Mouse (Mus musculus) naive thymus-derived CD4-positive, alpha-beta T cell, adult 2 months (primary cell): ENCODE measurements around the gene Cfl2.

ENCODE experiments used
- DNase-seq: peaks from one replicate; pipeline ENCODE4 v3.0.0-alpha.2; 2011; ENCODE audit warnings: low read depth

The Cfl2 gene

GRCm38 (mm10) chr12:54830574-54830973, 32.1 kb downstream of the Cfl2 start:
- peak; percentile 87 for DNase-seq

- DNase-seq, result no peak
Measured at GRCm38 (mm10) chr12:54829876-54830275, 32.8 kb downstream of the Cfl2 start.

- no peak for DNase-seq
Measured at GRCm38 (mm10) chr12:54828043-54828442, 34.6 kb downstream of the Cfl2 start.

- no peak for DNase-seq
Measured at GRCm38 (mm10) chr12:54825202-54825601, 37.5 kb downstream of the Cfl2 start.

GRCm38 (mm10) chr12:54822836-54823426, 39.7 kb downstream of the Cfl2 start:
- DNase-seq, result no peak

- peak; percentile 27 for DNase-seq
Measured at GRCm38 (mm10) chr12:54820684-54821161, 42.0 kb downstream of the Cfl2 start.

- DNase-seq, result no peak
Measured at GRCm38 (mm10) chr12:54819181-54819935, 43.3 kb downstream of the Cfl2 start.

GRCm38 (mm10) chr12:54810142-54810541, 52.5 kb downstream of the Cfl2 start:
- DNase-seq, result no peak
